Mouse (Mus musculus) forebrain, embryonic 11.5 days (tissue): ENCODE results near the gene Cyb5r2. TPM values are rescaled to one million over a fixed set of nuclear protein-coding genes. Genes with fewer than 3 reads are reported as not detected.

Experiments used
- ATAC-seq: fragments of 200-750 bp; cut with Nextera tagmentation; replicated peaks from 2 replicates; pipeline ENCODE4 v1.8.0; 2017; ENCODE audit warnings: moderate TSS enrichment; ENCODE audit not compliant: low FRiP score
- DNase-seq: peaks from one replicate; pipeline ENCODE4 v3.0.0-alpha.2; 2017; ENCODE audit warnings: low spot score
- H3K27ac ChIP-seq: fragments of 300-500 bp; sonication (generic); 2 replicates; pipeline ENCODE4 v1.5.1; 2014; ENCODE audit warnings: low read depth, low read length
- H3K27me3 ChIP-seq: fragments of 300-500 bp; sonication (generic); 2 replicates; pipeline ENCODE4 v1.6.1; 2014; ENCODE audit warnings: mild to moderate bottlenecking, low read length, mixed read lengths; ENCODE audit not compliant: control insufficient read depth, insufficient read depth
- H3K36me3 ChIP-seq: fragments of 300-500 bp; sonication (generic); 2 replicates; pipeline ENCODE4 v1.6.1; 2014; ENCODE audit warnings: mild to moderate bottlenecking, low read length, moderate library complexity, mixed read lengths; ENCODE audit not compliant: control insufficient read depth, insufficient read depth
- H3K4me1 ChIP-seq: fragments of 300-500 bp; sonication (generic); replicated peaks from 2 replicates; pipeline ENCODE4 v1.6.1; 2014; ENCODE audit warnings: low read length, mixed read lengths; ENCODE audit not compliant: control insufficient read depth, insufficient read depth
- H3K4me2 ChIP-seq: fragments of 300-500 bp; sonication (generic); 2 replicates; pipeline ENCODE4 v1.6.1; 2014; ENCODE audit warnings: low read depth, mild to moderate bottlenecking, low read length, moderate library complexity, mixed read lengths; ENCODE audit not compliant: severe bottlenecking
- H3K4me3 ChIP-seq: fragments of 300-500 bp; sonication (generic); 2 replicates; pipeline ENCODE4 v1.5.1; 2014; ENCODE audit warnings: low read depth, low read length
- H3K9ac ChIP-seq: fragments of 300-500 bp; sonication (generic); 2 replicates; pipeline ENCODE4 v1.6.1; 2014; ENCODE audit warnings: low read length
- H3K9me3 ChIP-seq: fragments of 300-500 bp; sonication (generic); 2 replicates; pipeline ENCODE4 v1.6.1; 2016; ENCODE audit warnings: low read length, mixed read lengths; ENCODE audit not compliant: control insufficient read depth
- WGBS: fragments of 180-500 bp; shearing (Covaris S2); extraction: QIAGEN DNeasy Blood & Tissue Kit; methylation state at CpG from one replicate; pipeline ENCODE4 v1.1.7; 2014; 5-methylcytosine and 5-hydroxymethylcytosine counted together
- polyA plus RNA-seq: library from polyadenylated mRNA; unstranded; fragments of >200 nt; fragmentation: Nextera tagmentation; extraction: Ambion mirVana; gene quantifications from 2 replicates; pipeline ENCODE4 v1.2.1, GENCODE M21; 2014

Gene Cyb5r2
- polyA plus RNA-seq, 1 experiment from 2014 or later, result 0.11 TPM

DNA sequence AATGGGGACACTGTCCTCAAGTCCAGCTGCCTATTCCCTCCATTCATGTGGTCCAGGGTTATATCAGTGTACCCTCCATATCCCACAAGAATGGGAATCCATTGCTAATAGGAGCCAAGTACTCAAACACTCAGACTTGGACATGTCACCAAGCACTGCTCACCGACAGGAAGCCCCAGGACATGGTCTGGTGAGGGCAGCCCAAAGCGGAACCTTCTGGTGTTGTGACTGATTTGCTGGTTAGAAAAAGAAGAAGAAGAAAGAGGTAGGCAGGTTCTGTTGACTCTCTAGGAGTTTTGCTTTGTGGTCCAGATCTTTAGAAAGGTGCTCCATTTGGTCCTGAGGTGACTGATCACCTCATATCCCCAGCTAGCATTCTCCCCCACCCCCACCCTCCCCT lies 1.1 kb downstream of the Cyb5r2 start:
- H3K27me3 ChIP-seq, result no peaks in the 10 kb centered on the region
- no peak overlapping the region for H3K27ac ChIP-seq
- no peak overlapping the region for H3K4me3 ChIP-seq
- no peaks in the 10 kb centered on the region for H3K4me1 ChIP-seq
- H3K9ac ChIP-seq, result no peak overlapping the region
- no peak for ATAC-seq
- DNase-seq, result no peak
- no peaks in the 10 kb centered on the region for H3K9me3 ChIP-seq
- no peak overlapping the region for H3K4me2 ChIP-seq
- WGBS, result 96% methylated on average over 2 of the region's 2 CpGs
- no peaks in the 10 kb centered on the region for H3K36me3 ChIP-seq

- H3K4me2 ChIP-seq, result no peak overlapping the region
- ATAC-seq, result no peak
- H3K9ac ChIP-seq, result no peak overlapping the region
- H3K9me3 ChIP-seq, result no peaks in the 10 kb centered on the region
- WGBS, result 82% methylated on average over 3 of the region's 3 CpGs
- H3K4me1 ChIP-seq, result no peaks in the 10 kb centered on the region
- no peaks in the 10 kb centered on the region for H3K27me3 ChIP-seq
- no peak overlapping the region for H3K4me3 ChIP-seq
- DNase-seq, result no peak
- H3K27ac ChIP-seq, result no peak overlapping the region
- H3K36me3 ChIP-seq, result no peaks in the 10 kb centered on the region
Measured at GRCm38 (mm10) chr7:107755905-107756304, 1.9 kb downstream of the Cyb5r2 start.

- Histone ChIP-seq H3K9me3 (no peaks in the 10 kb centered on the region), H3K4me1 (no peaks in the 10 kb centered on the region), H3K36me3 (no peaks in the 10 kb centered on the region), H3K4me3 (no peak overlapping the region), H3K27ac (no peak overlapping the region), H3K4me2 (no peak overlapping the region), H3K9ac (no peak overlapping the region), H3K27me3 (no peaks in the 10 kb centered on the region)
- WGBS, result 72% methylated on average over 10 of the region's 10 CpGs
- DNase-seq (no peak), ATAC-seq (no peak)
Measured at GRCm38 (mm10) chr7:107752031-107752520, 5.8 kb downstream of the Cyb5r2 start.

DNA sequence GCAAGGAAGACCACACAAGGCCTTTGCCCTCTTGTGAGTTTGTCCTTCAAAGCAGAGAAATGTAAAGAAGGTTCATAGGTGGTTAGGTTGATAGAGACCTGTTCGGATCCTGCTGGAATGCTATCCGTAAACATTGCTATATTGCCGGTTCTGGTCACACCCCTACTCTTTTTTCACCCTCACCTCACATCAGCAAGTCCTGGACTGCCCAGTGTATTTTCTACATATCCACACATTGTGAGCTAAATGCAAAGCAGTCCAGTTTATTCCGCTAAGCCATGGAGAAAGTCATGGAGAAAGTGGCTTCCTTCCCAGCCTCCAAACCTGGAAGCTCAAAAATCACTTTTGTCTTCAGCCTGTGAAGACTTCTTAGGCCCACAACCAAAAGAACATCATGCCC lies 8.1 kb downstream of the Cyb5r2 start:
- H3K9ac ChIP-seq, result no peak overlapping the region
- no peak for ATAC-seq

DNA sequence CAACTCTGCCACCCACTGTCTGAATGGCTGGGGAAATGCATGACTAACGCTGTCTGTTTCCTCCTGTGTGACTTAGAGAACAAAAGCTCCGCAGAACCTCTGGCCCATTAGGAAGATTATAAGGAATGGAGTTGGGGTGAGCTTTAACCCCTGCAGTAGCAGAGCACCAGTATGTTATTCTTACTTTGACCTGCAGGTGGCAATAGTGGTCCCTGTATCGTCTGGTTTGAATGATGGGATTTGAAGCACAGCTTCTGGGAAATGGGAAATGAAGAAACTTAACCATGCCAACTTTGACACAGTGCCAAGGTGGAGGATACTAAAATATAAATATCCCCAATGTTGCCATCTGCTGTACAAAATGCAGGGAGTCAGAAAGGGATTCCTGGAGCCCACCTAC lies 8.6 kb downstream of the Cyb5r2 start:
- Histone ChIP-seq H3K4me3 (no peak overlapping the region), H3K4me1 (no peaks in the 10 kb centered on the region), H3K4me2 (no peak overlapping the region), H3K9ac (no peak overlapping the region), H3K9me3 (no peaks in the 10 kb centered on the region), H3K27ac (no peak overlapping the region), H3K36me3 (no peaks in the 10 kb centered on the region), H3K27me3 (no peaks in the 10 kb centered on the region)
- ATAC-seq (peak; percentile 56), DNase-seq (peak; percentile 57)
- WGBS, result 3% methylated on average over 3 of the region's 3 CpGs

More for the DNA sequence above, 8.1 kb downstream of the Cyb5r2 start:
- no peaks in the 10 kb centered on the region for H3K9me3 ChIP-seq
- no peak overlapping the region for H3K4me3 ChIP-seq
- 88% methylated on average over 4 of the region's 4 CpGs for WGBS
- H3K27ac ChIP-seq, result no peak overlapping the region
- no peaks in the 10 kb centered on the region for H3K27me3 ChIP-seq
- DNase-seq, result no peak
- no peak overlapping the region for H3K4me2 ChIP-seq
- H3K4me1 ChIP-seq, result no peaks in the 10 kb centered on the region
- no peaks in the 10 kb centered on the region for H3K36me3 ChIP-seq

GRCm38 (mm10) chr7:107747954-107748353 lies 9.9 kb downstream of the Cyb5r2 start:
- H3K4me3 ChIP-seq, result no peak overlapping the region
- H3K27ac ChIP-seq, result no peak overlapping the region
- H3K9me3 ChIP-seq, result no peaks in the 10 kb centered on the region
- no peak overlapping the region for H3K9ac ChIP-seq
- DNase-seq (peak; percentile 80), ATAC-seq (peak; percentile 37; the same call in 1 of the 2 replicates)
- no peak overlapping the region for H3K4me2 ChIP-seq
- H3K36me3 ChIP-seq, result no peaks in the 10 kb centered on the region
- no peaks in the 10 kb centered on the region for H3K4me1 ChIP-seq
- 21% methylated on average over 2 of the region's 2 CpGs for WGBS
- no peaks in the 10 kb centered on the region for H3K27me3 ChIP-seq

DNA sequence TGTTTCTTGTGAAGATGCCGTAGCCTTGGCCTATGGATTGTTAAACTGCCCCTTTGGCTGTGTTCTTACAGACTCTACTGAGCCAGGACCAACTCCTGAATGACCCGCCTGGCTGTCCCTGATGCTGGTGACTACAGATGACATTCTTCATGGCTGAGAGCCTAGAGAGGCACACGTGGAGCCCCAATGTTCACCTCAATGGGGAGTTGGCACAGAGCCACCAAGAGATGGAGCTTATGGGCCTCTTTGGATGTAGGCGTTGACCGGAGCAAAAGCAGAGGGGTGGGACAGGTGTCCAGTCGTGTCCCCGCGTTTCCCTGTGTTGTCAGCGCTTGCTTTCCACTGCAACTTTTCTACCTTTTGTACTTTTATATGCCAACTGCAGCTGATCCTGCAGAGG lies 10.4 kb downstream of the Cyb5r2 start:
- 91% methylated on average over 9 of the region's 9 CpGs for WGBS

GRCm38 (mm10) chr7:107746036-107746435 lies 11.8 kb downstream of the Cyb5r2 start:
- Histone ChIP-seq H3K36me3 (no peaks in the 10 kb centered on the region), H3K9me3 (no peaks in the 10 kb centered on the region), H3K4me3 (no peak overlapping the region), H3K27ac (no peak overlapping the region), H3K4me2 (no peak overlapping the region), H3K9ac (no peak overlapping the region), H3K4me1 (no peaks in the 10 kb centered on the region), H3K27me3 (no peaks in the 10 kb centered on the region)
- WGBS, result 94% methylated on average over 8 of the region's 8 CpGs
- DNase-seq, result no peak
- no peak for ATAC-seq

More for the DNA sequence above, 10.4 kb downstream of the Cyb5r2 start:
- Histone ChIP-seq H3K4me2 (no peak overlapping the region), H3K27ac (no peak overlapping the region), H3K9ac (no peak overlapping the region), H3K27me3 (no peaks in the 10 kb centered on the region), H3K4me3 (no peak overlapping the region), H3K36me3 (no peaks in the 10 kb centered on the region), H3K9me3 (no peaks in the 10 kb centered on the region), H3K4me1 (no peaks in the 10 kb centered on the region)
- ATAC-seq (no peak), DNase-seq (no peak)

- Histone ChIP-seq H3K9me3 (no peaks in the 10 kb centered on the region), H3K27me3 (no peaks in the 10 kb centered on the region), H3K9ac (no peak overlapping the region), H3K4me3 (no peak overlapping the region), H3K4me1 (no peaks in the 10 kb centered on the region), H3K4me2 (no peak overlapping the region), H3K36me3 (no peaks in the 10 kb centered on the region), H3K27ac (no peak overlapping the region)
- DNase-seq, result no peak
- 85% methylated on average over 2 of the region's 2 CpGs for WGBS
- ATAC-seq, result no peak
Measured at GRCm38 (mm10) chr7:107745111-107745510, 12.7 kb downstream of the Cyb5r2 start.
